Mouse (Mus musculus) heart, postnatal 0 days (tissue): ENCODE data around the gene Gnao1. TPM values are rescaled to one million over a fixed set of nuclear protein-coding genes. Genes with fewer than 3 reads are reported as not detected.

Source experiments
- ATAC-seq: fragments of 200-750 bp; cut with Nextera tagmentation; 2 replicates; pipeline ENCODE4 v1.8.0; 2017; ENCODE audit warnings: low read depth, moderate number of reproducible peaks, moderate library complexity; ENCODE audit not compliant: insufficient read depth
- DNase-seq: peaks from one replicate; pipeline ENCODE4 v3.0.0-alpha.2; 2016; ENCODE audit warnings: low spot score
- H3K27ac ChIP-seq: fragments of 300-500 bp; sonication (generic); 2 replicates; pipeline ENCODE4 v1.5.1; 2014; ENCODE audit warnings: low read depth, mild to moderate bottlenecking
- H3K27me3 ChIP-seq: fragments of 300-500 bp; sonication (generic); 2 replicates; pipeline ENCODE4 v1.6.1; 2014; ENCODE audit warnings: low read length, mixed read lengths; ENCODE audit not compliant: control insufficient read depth, insufficient read depth
- H3K36me3 ChIP-seq: fragments of 300-500 bp; sonication (generic); replicated peaks from 2 replicates; pipeline ENCODE4 v1.6.1; 2014; ENCODE audit warnings: low read length, mixed read lengths; ENCODE audit not compliant: control insufficient read depth, insufficient read depth
- H3K4me1 ChIP-seq: fragments of 300-500 bp; sonication (generic); 2 replicates; pipeline ENCODE4 v1.6.1; 2014; ENCODE audit warnings: antibody characterized with exemption; ENCODE audit not compliant: control insufficient read depth, insufficient read depth
- H3K4me2 ChIP-seq: fragments of 300-500 bp; sonication (generic); 2 replicates; pipeline ENCODE4 v1.6.1; 2014; ENCODE audit warnings: low read depth, mild to moderate bottlenecking, low read length, moderate library complexity
- H3K4me3 ChIP-seq: fragments of 300-500 bp; sonication (generic); 2 replicates; pipeline ENCODE4 v1.5.1; 2014; ENCODE audit warnings: low read depth, low read length
- H3K9ac ChIP-seq: fragments of 300-500 bp; sonication (generic); replicated peaks from 2 replicates; pipeline ENCODE4 v1.6.1; 2014; ENCODE audit warnings: low read depth, low read length, mixed read lengths
- H3K9me3 ChIP-seq: fragments of 300-500 bp; sonication (generic); replicated peaks from 2 replicates; pipeline ENCODE4 v1.6.1; 2016; ENCODE audit warnings: low read length; ENCODE audit not compliant: control insufficient read depth
- CTCF ChIP-seq: IDR thresholded peaks from 2 replicates; pipeline ENCODE4 v1.5.1; 2016; ENCODE audit warnings: antibody characterized with exemption, control low read depth, low read depth
- EP300 ChIP-seq: IDR thresholded peaks from 2 replicates; pipeline ENCODE4 v1.6.1; 2016; ENCODE audit warnings: antibody characterized with exemption, low read depth
- WGBS: fragments of 180-500 bp; shearing (Covaris S2); extraction: QIAGEN DNeasy Blood & Tissue Kit; methylation state at CpG from one replicate; pipeline ENCODE4 v1.1.7; 2014; 5-methylcytosine and 5-hydroxymethylcytosine counted together
- polyA plus RNA-seq: library from polyadenylated mRNA; unstranded; fragments of >200 nt; fragmentation: Nextera tagmentation; extraction: Ambion mirVana; gene quantifications from 2 replicates; pipeline ENCODE4 v1.2.1, GENCODE M21; 2015
- total RNA-seq: library from RNA; depleted of rRNA; stranded (reverse); fragments of >200 nt; gene quantifications from 2 replicates; pipeline ENCODE4 v1.2.3, GENCODE M21; 2014; ENCODE audit warnings: low replicate concordance

Gene Gnao1
- total and polyA plus RNA-seq, 2 experiments from 2014 or later, result 5.9 to 10.7 TPM

DNA sequence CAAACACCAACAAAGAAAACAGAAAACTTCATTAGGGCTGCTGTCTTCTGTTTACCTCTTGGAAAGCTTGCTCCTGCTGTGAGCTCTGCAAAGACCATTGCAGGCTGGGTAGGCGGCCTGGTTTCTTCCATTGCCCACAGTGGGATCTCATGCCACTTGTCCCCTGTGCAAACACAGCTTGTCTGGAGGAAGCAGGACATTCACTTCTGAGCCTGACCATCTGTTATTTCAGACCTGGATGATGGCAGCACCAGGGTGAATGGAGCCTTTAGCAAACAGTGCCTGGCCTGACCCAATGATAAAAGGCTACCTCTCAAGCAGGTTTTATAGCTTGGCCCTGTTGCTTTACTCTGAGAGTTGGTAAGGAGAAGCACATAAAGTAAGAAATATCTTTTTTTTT, 35.4 kb downstream of the Gnao1 start:
- peaks cover 15% of the 10 kb centered on the region for H3K4me1 ChIP-seq
- 93% methylated on average over 1 of the region's 1 CpGs for WGBS
- no peak for ATAC-seq

DNA sequence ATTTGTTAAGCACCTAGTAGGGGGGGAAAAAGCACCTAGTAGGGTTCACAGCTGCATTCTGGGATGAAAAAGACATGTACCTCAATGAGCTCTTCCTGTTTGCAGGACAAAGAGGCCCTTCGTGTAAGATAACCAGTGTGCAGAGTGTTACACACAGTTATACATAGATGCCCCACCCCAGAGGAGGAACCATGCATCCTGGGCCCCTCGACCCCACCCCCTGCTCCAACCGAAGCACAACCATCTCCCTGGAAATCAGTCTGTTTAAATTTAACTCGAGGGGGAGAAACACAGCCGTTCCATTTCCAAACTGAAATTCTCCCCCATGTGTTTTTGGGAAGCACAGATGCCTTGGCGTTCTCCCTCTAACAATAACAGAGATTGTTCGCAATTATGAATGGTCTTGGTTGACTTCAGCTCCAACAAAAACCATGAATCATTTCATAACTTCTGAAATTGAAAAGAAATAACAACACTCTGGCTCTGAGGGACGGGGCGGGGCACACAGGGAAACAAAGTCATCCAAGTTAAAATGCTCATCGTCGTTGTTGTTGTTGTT, 42.4 kb downstream of the Gnao1 start:
- TF ChIP-seq CTCF (no peak), EP300 (no peak)
- Histone ChIP-seq H3K4me1 (no peaks in the 10 kb centered on the region), H3K4me3 (no peak overlapping the region), H3K9ac (no peak overlapping the region), H3K4me2 (no peak overlapping the region), H3K27ac (no peak overlapping the region), H3K36me3 (no peaks in the 10 kb centered on the region), H3K27me3 (no peaks in the 10 kb centered on the region), H3K9me3 (no peaks in the 10 kb centered on the region)
- DNase-seq, result no peak
- 55% methylated on average over 11 of the region's 11 CpGs for WGBS
- ATAC-seq, result no peak

More for the DNA sequence above, 35.4 kb downstream of the Gnao1 start:
- no peak for DNase-seq
- Histone ChIP-seq H3K27me3 (no peaks in the 10 kb centered on the region), H3K9me3 (no peaks in the 10 kb centered on the region), H3K36me3 (no peaks in the 10 kb centered on the region), H3K4me3 (no peak overlapping the region), H3K27ac (no peak overlapping the region), H3K9ac (no peak overlapping the region), H3K4me2 (no peak overlapping the region)
- no peak for TF ChIP-seq CTCF
- no peak for TF ChIP-seq EP300

DNA sequence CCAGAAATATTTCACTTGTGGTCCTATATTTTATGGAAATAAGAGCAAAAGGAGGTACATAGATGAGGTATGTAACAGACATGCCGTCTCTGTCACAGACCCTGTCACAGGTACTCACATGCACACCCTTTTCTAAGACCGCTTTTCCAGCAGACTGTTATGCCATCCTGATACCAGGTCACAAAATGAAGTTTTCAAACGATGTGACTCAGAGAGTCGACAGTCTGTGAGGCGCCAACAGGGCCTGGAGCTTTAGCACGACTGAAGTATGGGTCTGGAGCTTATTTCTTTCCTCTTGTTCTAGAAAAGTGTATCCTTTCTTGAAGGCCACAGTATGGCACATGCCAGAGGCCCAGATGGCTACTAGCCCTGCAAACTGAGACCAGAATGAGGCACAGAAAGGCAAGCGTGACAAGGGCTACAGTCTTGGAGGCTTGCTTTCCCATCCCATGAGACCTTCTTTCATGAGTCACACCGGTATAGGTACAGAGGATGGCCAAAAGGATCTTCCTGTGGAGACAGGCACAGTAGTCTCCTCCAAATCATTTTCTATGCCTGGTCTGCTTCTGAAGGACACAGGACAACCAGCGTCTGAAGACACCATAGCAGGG, 43.2 kb downstream of the Gnao1 start:
- Histone ChIP-seq H3K36me3 (no peaks in the 10 kb centered on the region), H3K4me1 (no peaks in the 10 kb centered on the region), H3K4me2 (no peak overlapping the region), H3K27ac (no peak overlapping the region), H3K27me3 (no peaks in the 10 kb centered on the region), H3K9ac (no peak overlapping the region), H3K9me3 (no peaks in the 10 kb centered on the region), H3K4me3 (no peak overlapping the region)
- TF ChIP-seq CTCF, result no peak
- TF ChIP-seq EP300, result no peak
- DNase-seq, result no peak
- no peak for ATAC-seq
- 84% methylated on average over 9 of the region's 9 CpGs for WGBS

DNA sequence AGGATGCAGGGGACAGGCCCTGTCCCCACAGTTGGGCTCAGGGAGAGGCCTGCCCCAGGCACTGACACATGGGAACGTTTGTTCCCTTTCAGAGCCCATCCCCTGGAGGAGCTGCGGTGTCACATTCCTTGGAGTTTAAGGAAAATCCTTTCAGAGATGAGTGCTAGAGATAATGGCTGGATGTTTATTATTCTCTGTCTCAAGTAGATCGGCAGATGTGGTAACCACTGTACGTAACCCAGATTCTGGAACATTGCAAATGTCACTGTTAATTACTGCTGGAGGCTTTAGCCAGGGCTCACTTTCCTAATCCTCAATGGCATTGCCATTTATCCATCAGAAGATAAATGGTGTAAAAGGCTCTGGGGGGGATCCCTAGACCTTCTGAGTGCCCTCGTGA, 44.9 kb downstream of the Gnao1 start:
- WGBS, result 43% methylated on average over 5 of the region's 5 CpGs
- Histone ChIP-seq H3K4me3 (no peak overlapping the region), H3K27me3 (no peaks in the 10 kb centered on the region)

DNA sequence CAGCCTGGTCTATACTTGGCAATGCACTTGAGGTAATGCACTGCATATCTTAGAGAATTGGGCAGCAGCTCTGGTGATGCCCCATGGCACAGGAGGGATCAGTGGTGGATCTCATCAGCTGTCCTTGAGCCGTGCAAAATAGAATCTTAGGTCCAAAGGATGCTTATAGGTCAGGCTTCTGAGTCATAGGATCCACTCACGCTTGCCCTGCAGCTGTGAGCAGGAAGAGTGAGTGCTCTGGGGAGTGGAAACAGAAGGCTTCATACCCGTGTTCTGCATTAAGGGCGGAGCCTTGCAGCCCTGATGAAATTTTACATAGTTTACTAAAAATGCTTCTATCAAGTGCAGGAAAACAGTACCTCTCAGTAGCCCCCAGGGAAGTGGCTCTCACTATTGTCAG, 45.5 kb downstream of the Gnao1 start:
- no peaks in the 10 kb centered on the region for H3K9me3 ChIP-seq
- H3K36me3 ChIP-seq, result no peaks in the 10 kb centered on the region
- H3K9ac ChIP-seq, result no peak overlapping the region
- DNase-seq (no peak), ATAC-seq (no peak; the same call in 1 of the 2 replicates)
- TF ChIP-seq EP300 (no peak), CTCF (no peak)
- H3K27ac ChIP-seq, result no peak overlapping the region
- no peaks in the 10 kb centered on the region for H3K27me3 ChIP-seq
- H3K4me1 ChIP-seq, result no peaks in the 10 kb centered on the region
- H3K4me2 ChIP-seq, result no peak overlapping the region
- H3K4me3 ChIP-seq, result no peak overlapping the region
- WGBS, result 57% methylated on average over 4 of the region's 4 CpGs

More for the DNA sequence above, 44.9 kb downstream of the Gnao1 start:
- H3K9me3 ChIP-seq, result no peaks in the 10 kb centered on the region
- DNase-seq (no peak), ATAC-seq (no peak)
- H3K4me2 ChIP-seq, result no peak overlapping the region
- H3K4me1 ChIP-seq, result no peaks in the 10 kb centered on the region
- TF ChIP-seq CTCF (no peak), EP300 (no peak)
- H3K9ac ChIP-seq, result no peak overlapping the region
- no peak overlapping the region for H3K27ac ChIP-seq
- no peaks in the 10 kb centered on the region for H3K36me3 ChIP-seq

DNA sequence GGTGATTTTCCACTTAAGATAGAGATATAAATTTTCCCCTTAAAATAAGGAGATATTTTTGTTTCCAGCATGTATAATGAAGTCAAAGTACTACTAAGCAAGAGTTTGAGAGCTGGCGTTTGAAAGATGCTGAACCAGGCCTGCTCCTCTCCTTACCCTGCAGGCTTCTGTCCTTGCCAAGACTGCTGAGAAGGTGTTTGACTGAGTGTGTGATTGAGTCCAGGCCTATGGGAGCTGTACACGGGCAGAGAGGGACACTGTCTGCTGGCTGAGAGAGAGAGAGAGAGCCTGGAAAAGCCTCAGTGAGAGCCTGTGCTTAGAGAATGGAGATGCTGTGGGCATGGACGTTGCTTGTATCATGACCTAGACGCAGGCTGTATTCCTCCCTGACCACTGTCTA, 47.4 kb downstream of the Gnao1 start:
- H3K27me3 ChIP-seq, result no peaks in the 10 kb centered on the region
- H3K9ac ChIP-seq, result no peak overlapping the region
- H3K36me3 ChIP-seq, result no peaks in the 10 kb centered on the region
- no peak overlapping the region for H3K4me2 ChIP-seq
- ATAC-seq, result no peak
- no peak overlapping the region for H3K27ac ChIP-seq
- no peak overlapping the region for H3K4me3 ChIP-seq
- DNase-seq, result no peak
- H3K9me3 ChIP-seq, result no peaks in the 10 kb centered on the region
- WGBS, result 46% methylated on average over 4 of the region's 4 CpGs
- TF ChIP-seq EP300 (no peak), CTCF (no peak)
- H3K4me1 ChIP-seq, result no peaks in the 10 kb centered on the region
